ENCODE assay signal across 19 mouse cellular contexts in the genomic region with DNA sequence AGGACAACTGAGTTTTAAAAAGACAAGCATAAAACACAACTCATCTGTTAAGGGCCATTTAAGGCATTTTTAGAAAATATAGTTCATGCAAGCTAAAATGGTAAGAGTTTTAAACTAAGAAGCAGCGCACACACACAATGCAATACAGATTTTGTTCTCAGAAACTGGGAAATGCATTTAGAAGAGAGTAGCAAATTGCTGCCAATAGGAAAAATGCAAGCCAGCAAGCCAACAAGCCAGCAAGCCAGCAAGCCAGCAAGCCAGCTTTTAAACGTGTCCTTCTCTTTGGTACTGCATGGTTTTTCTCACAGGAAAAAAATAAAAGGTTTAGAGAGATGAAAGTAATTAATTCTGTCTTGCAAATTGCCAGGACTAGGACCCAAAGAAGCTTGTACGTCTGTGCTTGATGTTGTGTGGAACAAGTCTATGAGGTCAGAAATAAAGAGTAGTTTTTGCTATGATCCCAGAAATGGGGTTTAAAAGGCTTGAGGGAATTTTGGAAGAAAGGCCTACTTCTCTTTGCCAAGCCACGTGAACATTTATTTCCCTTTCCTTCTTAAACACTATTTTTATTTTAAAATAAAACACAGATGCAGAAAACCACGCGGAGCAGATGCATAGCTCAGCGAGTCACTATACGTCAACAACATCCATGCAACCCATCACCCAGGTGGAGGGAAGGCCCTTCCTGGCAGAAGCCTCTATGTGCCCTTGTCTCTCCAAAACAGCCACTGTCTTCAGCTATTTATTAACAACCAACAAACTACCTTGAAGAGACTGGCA. TPM values are rescaled to one million over a fixed set of nuclear protein-coding genes. Genes with fewer than 3 reads are reported as not detected.
DNase-seq lines count a peak whose midpoint lies in the region; ATAC-seq and TF ChIP-seq lines count a peak whose summit lies in the region.
"Had no signal": no experiment of that assay in that cellular context is flagged by ENCODE, and none has a peak within 500 bp of the region (broad histone marks: within the 10 kb centered on the region; RNA-seq: fewer than 3 reads in every experiment).

No protein-coding gene starts in this region.

- TF ChIP-seq CTCF in hindbrain, postnatal 0 days (IDR thresholded peaks at IDR 0.05; ENCODE audit: low read depth): no peak

- no peak overlapping the region for H3K27ac ChIP-seq in hindbrain, postnatal 0 days
- no peak overlapping the region for H3K27ac ChIP-seq in hindbrain, embryonic 12.5 days
- H3K27ac ChIP-seq in embryonic facial prominence, embryonic 14.5 days (replicated peaks; ENCODE audit: low read depth, low read length): peak overlapping the region; percentile 80
- H3K27ac ChIP-seq in midbrain, embryonic 13.5 days: no peak overlapping the region
- H3K27ac ChIP-seq: hindbrain, embryonic 10.5 days; liver, embryonic 15.5 days; midbrain, embryonic 15.5 days; neural tube, embryonic 15.5 days had no signal

- no peaks in the 10 kb centered on the region for H3K4me1 ChIP-seq in hindbrain, postnatal 0 days (ENCODE audit: insufficient read depth, low read length)
- no peaks in the 10 kb centered on the region for H3K4me1 ChIP-seq in hindbrain, embryonic 12.5 days
- peaks cover 19% of the 10 kb centered on the region for H3K4me1 ChIP-seq in embryonic facial prominence, embryonic 14.5 days (ENCODE audit: control insufficient read depth, insufficient read depth, low read length)
- H3K4me1 ChIP-seq in midbrain, embryonic 13.5 days (replicated peaks): no peaks in the 10 kb centered on the region
- H3K4me1 ChIP-seq: hindbrain, embryonic 10.5 days; liver, embryonic 15.5 days; midbrain, embryonic 15.5 days had no signal

- no peak overlapping the region for H3K4me3 ChIP-seq in hindbrain, postnatal 0 days (ENCODE audit: low read length)
- no peak overlapping the region for H3K4me3 ChIP-seq in hindbrain, embryonic 12.5 days
- H3K4me3 ChIP-seq in embryonic facial prominence, embryonic 14.5 days (ENCODE audit: low read depth, low read length): no peak overlapping the region
- H3K4me3 ChIP-seq in midbrain, embryonic 13.5 days (replicated peaks): no peak overlapping the region
- H3K4me3 ChIP-seq: hindbrain, embryonic 10.5 days; liver, embryonic 15.5 days; midbrain, embryonic 15.5 days; neural tube, embryonic 15.5 days had no signal

- no peak for ATAC-seq in hindbrain, postnatal 0 days
- ATAC-seq in hindbrain, embryonic 12.5 days (ENCODE audit: low FRiP score): no peak
- ATAC-seq in embryonic facial prominence, embryonic 14.5 days (ENCODE audit: low read depth): 0 out of 2 replicates have a peak, but pooled peaks have one; percentile 55
- no peak for ATAC-seq in midbrain, embryonic 13.5 days
- ATAC-seq: lung, postnatal 0 days; midbrain, embryonic 15.5 days; Patski had no signal

- no peaks in the 10 kb centered on the region for H3K9me3 ChIP-seq in hindbrain, postnatal 0 days (ENCODE audit: low read length)
- H3K9me3 ChIP-seq in hindbrain, embryonic 12.5 days (replicated peaks): no peaks in the 10 kb centered on the region
- H3K9me3 ChIP-seq in embryonic facial prominence, embryonic 14.5 days (ENCODE audit: control insufficient read depth, low read length): no peaks in the 10 kb centered on the region
- H3K9me3 ChIP-seq in midbrain, embryonic 13.5 days: no peaks in the 10 kb centered on the region
- H3K9me3 ChIP-seq: hindbrain, embryonic 10.5 days; liver, embryonic 15.5 days; midbrain, embryonic 15.5 days; neural tube, embryonic 15.5 days had no signal

- no peaks in the 10 kb centered on the region for H3K27me3 ChIP-seq in hindbrain, postnatal 0 days (ENCODE audit: insufficient read depth, low read length)
- H3K27me3 ChIP-seq in hindbrain, embryonic 12.5 days: no peaks in the 10 kb centered on the region
- H3K27me3 ChIP-seq in embryonic facial prominence, embryonic 14.5 days (replicated peaks; ENCODE audit: control insufficient read depth, insufficient read depth, low read length): no peaks in the 10 kb centered on the region
- H3K27me3 ChIP-seq in midbrain, embryonic 13.5 days: no peaks in the 10 kb centered on the region
- H3K27me3 ChIP-seq: liver, embryonic 15.5 days; midbrain, embryonic 15.5 days; neural tube, embryonic 15.5 days; Patski had no signal

- H3K9ac ChIP-seq in hindbrain, postnatal 0 days (replicated peaks; ENCODE audit: low read length): no peak overlapping the region
- no peak overlapping the region for H3K9ac ChIP-seq in hindbrain, embryonic 12.5 days
- no peak overlapping the region for H3K9ac ChIP-seq in embryonic facial prominence, embryonic 14.5 days (ENCODE audit: low read depth, low read length)
- no peak overlapping the region for H3K9ac ChIP-seq in midbrain, embryonic 13.5 days (replicated peaks)
- H3K9ac ChIP-seq: liver, embryonic 15.5 days; midbrain, embryonic 15.5 days; neural tube, embryonic 15.5 days had no signal

- H3K4me2 ChIP-seq in hindbrain, postnatal 0 days (ENCODE audit: low read depth, low read length): no peak overlapping the region
- H3K4me2 ChIP-seq in hindbrain, embryonic 12.5 days (replicated peaks): no peak overlapping the region
- no peak overlapping the region for H3K4me2 ChIP-seq in embryonic facial prominence, embryonic 14.5 days (ENCODE audit: low read depth, low read length)
- H3K4me2 ChIP-seq in midbrain, embryonic 13.5 days (replicated peaks): no peak overlapping the region
- H3K4me2 ChIP-seq: liver, embryonic 15.5 days; midbrain, embryonic 15.5 days; neural tube, embryonic 15.5 days had no signal

- peak; percentile 44 for DNase-seq in hindbrain, postnatal 0 days (ENCODE audit: low spot score)
- peak; percentile 5 for DNase-seq in right cerebral cortex, postnatal 25 days
- DNase-seq in right cerebral cortex, adult 2 months (ENCODE audit: low spot score in 2 of 2): no peak
- DNase-seq in embryonic facial prominence, embryonic 14.5 days (ENCODE audit: low spot score): peak; percentile 86
- DNase-seq in spleen, postnatal 36 days (ENCODE audit: low spot score in 2 of 2): no peak
- DNase-seq: adrenal gland, postnatal 14 days; cerebellum, adult 11-12 months; kidney, adult 8-10 months; kidney, postnatal 14 days; right cerebral cortex, postnatal 4 days; thymus, postnatal 25 days had no signal

- no peaks in the 10 kb centered on the region for H3K36me3 ChIP-seq in hindbrain, postnatal 0 days (ENCODE audit: insufficient read depth, low read length)
- no peaks in the 10 kb centered on the region for H3K36me3 ChIP-seq in hindbrain, embryonic 12.5 days
- no peaks in the 10 kb centered on the region for H3K36me3 ChIP-seq in embryonic facial prominence, embryonic 14.5 days (ENCODE audit: control insufficient read depth, insufficient read depth, low read length)
- no peaks in the 10 kb centered on the region for H3K36me3 ChIP-seq in midbrain, embryonic 13.5 days
- H3K36me3 ChIP-seq: hindbrain, embryonic 10.5 days; liver, embryonic 15.5 days; midbrain, embryonic 15.5 days; neural tube, embryonic 15.5 days had no signal

- 66% methylated on average over 8 of the region's 8 CpGs for WGBS in hindbrain, postnatal 0 days
- WGBS in hindbrain, embryonic 12.5 days: 82% methylated on average over 8 of the region's 8 CpGs
- 36% methylated on average over 8 of the region's 8 CpGs for WGBS in embryonic facial prominence, embryonic 14.5 days
- 83% methylated on average over 8 of the region's 8 CpGs for WGBS in midbrain, embryonic 13.5 days

RNA-seq across cellular contexts. Expression of gene Fam129a, which starts 9.4 kb away (rescaled TPM):
- 1.6 and 2.6 TPM in 2 replicates for total RNA-seq in hindbrain, postnatal 0 days (2014; rRNA removed)
- 1.7 and 2.0 TPM in 2 replicates for polyA plus RNA-seq in hindbrain, postnatal 0 days (2015; fragmentation: Nextera tagmentation; extraction: Ambion mirVana)
- 1.2 and 1.9 TPM in 2 replicates for polyA plus RNA-seq in hindbrain, embryonic 12.5 days (2016; fragmentation: Nextera tagmentation; extraction: Ambion mirVana)
- polyA plus RNA-seq in embryonic facial prominence, embryonic 14.5 days (2014; fragmentation: Nextera tagmentation; extraction: Ambion mirVana): 12.2 and 16.3 TPM in 2 replicates
- 0.68 and 0.78 TPM in 2 replicates for polyA plus RNA-seq in midbrain, embryonic 13.5 days (2015; fragmentation: Nextera tagmentation; extraction: Ambion mirVana)

Comparison
In these comparisons a context has a peak if more than half of its experiments do, and no peak if none do; other contexts are left out.
1. DNase-seq: peak in hindbrain, postnatal 0 days (single experiment), right cerebral cortex, postnatal 25 days (single experiment) and embryonic facial prominence, embryonic 14.5 days (single experiment); none in right cerebral cortex, adult 2 months (0 of 2) and spleen, postnatal 36 days (0 of 2).